Mouse (Mus musculus) kidney, postnatal 14 days (tissue): ENCODE measurements around the gene Zscan2.

Source experiments
- DNase-seq: peaks from one replicate; pipeline ENCODE4 v3.0.0; 2022; ENCODE audit warnings: mixed read lengths

The Zscan2 gene

GRCm38 (mm10) chr7:80888595-80888994 is 27.9 kb downstream of the Zscan2 start:
- no peak for DNase-seq

GRCm38 (mm10) chr7:80889021-80889511 is 28.3 kb downstream of the Zscan2 start:
- peak; percentile 65 for DNase-seq

- DNase-seq, result no peak
Observed at GRCm38 (mm10) chr7:80889841-80890241, 29.1 kb downstream of the Zscan2 start.

- no peak for DNase-seq
Observed at GRCm38 (mm10) chr7:80893086-80893752, 32.5 kb downstream of the Zscan2 start.

GRCm38 (mm10) chr7:80893753-80894129 is 33.0 kb downstream of the Zscan2 start:
- DNase-seq, result peak; percentile 52

GRCm38 (mm10) chr7:80894196-80894595 is 33.5 kb downstream of the Zscan2 start:
- DNase-seq, result no peak

GRCm38 (mm10) chr7:80894815-80895519 is 34.2 kb downstream of the Zscan2 start:
- DNase-seq, result no peak

GRCm38 (mm10) chr7:80897134-80897533 is 36.4 kb downstream of the Zscan2 start:
- no peak for DNase-seq

- no peak for DNase-seq
Observed at GRCm38 (mm10) chr7:80897721-80898120, 37.0 kb downstream of the Zscan2 start.

GRCm38 (mm10) chr7:80900944-80901501 is 40.3 kb downstream of the Zscan2 start, which contains the start of gene Wdr73:
TSS of gene Wdr73 (minus strand) at chr7:80901269.
- peak; percentile 95 for DNase-seq

GRCm38 (mm10) chr7:80901541-80902274 is 41.0 kb downstream of the Zscan2 start:
- no peak for DNase-seq

- DNase-seq, result no peak
Observed at GRCm38 (mm10) chr7:80903625-80904422, 43.1 kb downstream of the Zscan2 start.

- DNase-seq, result peak; percentile 83
Observed at GRCm38 (mm10) chr7:80904921-80905515, 44.3 kb downstream of the Zscan2 start, which contains the start of gene Nmb. TSS of gene Nmb (minus strand) at chr7:80905076.

GRCm38 (mm10) chr7:80911053-80911452 is 50.3 kb downstream of the Zscan2 start:
- no peak for DNase-seq

- DNase-seq, result no peak
Observed at GRCm38 (mm10) chr7:80912496-80912895, 51.8 kb downstream of the Zscan2 start.

- DNase-seq, result peak; percentile 61
Observed at GRCm38 (mm10) chr7:80917916-80918465, 57.3 kb downstream of the Zscan2 start.

- no peak for DNase-seq
Observed at GRCm38 (mm10) chr7:80918982-80919646, 58.4 kb downstream of the Zscan2 start.

GRCm38 (mm10) chr7:80919647-80920008 is 58.9 kb downstream of the Zscan2 start:
- DNase-seq, result no peak

GRCm38 (mm10) chr7:80923165-80923564 is 62.4 kb downstream of the Zscan2 start:
- no peak for DNase-seq
